Mouse (Mus musculus): ENCODE data around the gene Tigd3.

Tigd3 gene

GRCm38 (mm10) chr19:5874391-5874968 is 19.5 kb downstream of the Tigd3 start:
- DNase-seq: no peak

GRCm38 (mm10) chr19:5872931-5873556 is 20.9 kb downstream of the Tigd3 start:
- DNase-seq: no peak

GRCm38 (mm10) chr19:5872528-5872927 is 21.4 kb downstream of the Tigd3 start:
- no peak for DNase-seq

GRCm38 (mm10) chr19:5871683-5872082 is 22.3 kb downstream of the Tigd3 start:
- no peak for DNase-seq

GRCm38 (mm10) chr19:5871273-5871672 is 22.7 kb downstream of the Tigd3 start:
- no peak for DNase-seq

- no peak for DNase-seq
Observed at GRCm38 (mm10) chr19:5868096-5868495, 25.9 kb downstream of the Tigd3 start.

GRCm38 (mm10) chr19:5864710-5865398 is 29.1 kb downstream of the Tigd3 start:
- DNase-seq: no peak

GRCm38 (mm10) chr19:5863776-5864175 is 30.2 kb downstream of the Tigd3 start:
- DNase-seq: no peak

GRCm38 (mm10) chr19:5862335-5863085 is 31.4 kb downstream of the Tigd3 start:
- DNase-seq: no peak

GRCm38 (mm10) chr19:5856604-5857003 is 37.3 kb downstream of the Tigd3 start:
- DNase-seq: no peak

GRCm38 (mm10) chr19:5852035-5852722 is 41.8 kb downstream of the Tigd3 start:
- DNase-seq: no peak

GRCm38 (mm10) chr19:5851481-5851971 is 42.4 kb downstream of the Tigd3 start:
- DNase-seq: no peak

GRCm38 (mm10) chr19:5850860-5851259 is 43.1 kb downstream of the Tigd3 start:
- no peak for DNase-seq

GRCm38 (mm10) chr19:5849843-5850527 is 44.0 kb downstream of the Tigd3 start:
- DNase-seq: peak; percentile 94

GRCm38 (mm10) chr19:5848826-5849672 is 44.9 kb downstream of the Tigd3 start:
- no peak for DNase-seq

GRCm38 (mm10) chr19:5848032-5848825 is 45.7 kb downstream of the Tigd3 start:
- peak; percentile 18 for DNase-seq

GRCm38 (mm10) chr19:5847306-5847796 is 46.6 kb downstream of the Tigd3 start:
- peak; percentile 24 for DNase-seq

- DNase-seq: peak; percentile 75
Observed at GRCm38 (mm10) chr19:5846557-5847305, 47.2 kb downstream of the Tigd3 start.

- DNase-seq: peak; percentile 29
Observed at GRCm38 (mm10) chr19:5846154-5846553, 47.8 kb downstream of the Tigd3 start.
